Mouse (Mus musculus) limb, embryonic 11.5 days (tissue): ENCODE measurements around the gene Kcnk1. TPM values are rescaled to one million over a fixed set of nuclear protein-coding genes. Genes with fewer than 3 reads are reported as not detected.

Experiments
- ATAC-seq: fragments of 200-750 bp; cut with Nextera tagmentation; 2 replicates; pipeline ENCODE4 v1.8.0; 2017; ENCODE audit warnings: low read depth; ENCODE audit not compliant: insufficient number of reproducible peaks, low FRiP score, low TSS enrichment
- DNase-seq: peaks from one replicate; pipeline ENCODE4 v3.0.0-alpha.2; 2015; ENCODE audit warnings: low spot score
- H3K27ac ChIP-seq: fragments of 300-500 bp; sonication (generic); replicated peaks from 2 replicates; pipeline ENCODE4 v1.5.1; 2014; ENCODE audit warnings: low read depth, mild to moderate bottlenecking, low read length
- H3K27me3 ChIP-seq: fragments of 300-500 bp; sonication (generic); 2 replicates; pipeline ENCODE4 v1.6.1; 2014; ENCODE audit warnings: mild to moderate bottlenecking, low read length, mixed read lengths; ENCODE audit not compliant: control insufficient read depth, insufficient read depth
- H3K36me3 ChIP-seq: fragments of 300-500 bp; sonication (generic); 2 replicates; pipeline ENCODE4 v1.6.1; 2014; ENCODE audit warnings: mild to moderate bottlenecking, low read length, moderate library complexity, mixed read lengths; ENCODE audit not compliant: control insufficient read depth, insufficient read depth
- H3K4me1 ChIP-seq: fragments of 300-500 bp; sonication (generic); 2 replicates; pipeline ENCODE4 v1.6.1; 2014; ENCODE audit warnings: low read length, mixed read lengths; ENCODE audit not compliant: control insufficient read depth, insufficient read depth
- H3K4me2 ChIP-seq: fragments of 300-500 bp; sonication (generic); 2 replicates; pipeline ENCODE4 v1.6.1; 2014; ENCODE audit warnings: low read depth, mild to moderate bottlenecking, moderate library complexity; ENCODE audit not compliant: severe bottlenecking
- H3K4me3 ChIP-seq: fragments of 300-500 bp; sonication (generic); 2 replicates; pipeline ENCODE4 v1.5.1; 2014; ENCODE audit warnings: low read depth, low read length
- H3K9ac ChIP-seq: fragments of 300-500 bp; sonication (generic); 2 replicates; pipeline ENCODE4 v1.6.1; 2014; ENCODE audit warnings: mild to moderate bottlenecking, low read length
- H3K9me3 ChIP-seq: fragments of 300-500 bp; sonication (generic); 2 replicates; pipeline ENCODE4 v1.6.1; 2016; ENCODE audit warnings: low read length; ENCODE audit not compliant: control insufficient read depth
- WGBS: fragments of 180-500 bp; shearing (Covaris S2); extraction: QIAGEN DNeasy Blood & Tissue Kit; methylation state at CpG from one replicate; pipeline ENCODE4 v1.1.7; 2014; 5-methylcytosine and 5-hydroxymethylcytosine counted together
- polyA plus RNA-seq: library from polyadenylated mRNA; unstranded; fragments of >200 nt; fragmentation: Nextera tagmentation; extraction: Ambion mirVana; gene quantifications from 2 replicates; pipeline ENCODE4 v1.2.1, GENCODE M21; 2014

The Kcnk1 gene
- polyA plus RNA-seq, 1 experiment from 2014 or later, result 12.0 TPM

DNA sequence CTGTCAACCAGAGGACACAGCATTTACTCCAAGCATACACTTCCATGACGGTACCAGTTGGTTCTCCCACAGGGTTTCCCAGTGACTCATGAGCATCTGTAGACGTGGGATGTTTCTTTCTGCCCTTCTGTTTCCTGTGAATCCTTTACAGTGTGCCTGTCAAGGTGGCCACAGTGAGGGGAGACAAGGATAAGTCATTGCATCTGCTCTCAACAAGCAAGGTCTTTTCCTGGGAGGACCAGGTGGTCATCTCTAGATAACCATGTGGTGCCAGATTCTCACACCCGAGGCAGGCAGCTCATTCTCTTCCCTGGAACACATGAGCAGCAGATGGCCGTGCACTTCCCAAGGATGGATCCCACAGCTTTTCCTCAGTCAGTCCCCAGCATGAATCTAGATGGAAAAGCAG lies 35.6 kb upstream of the Kcnk1 start:
- Histone ChIP-seq H3K9ac (no peak overlapping the region), H3K36me3 (no peaks in the 10 kb centered on the region), H3K4me1 (no peaks in the 10 kb centered on the region), H3K27ac (no peak overlapping the region), H3K9me3 (peaks cover 5% of the 10 kb centered on the region; the same call in 1 of the 2 replicates), H3K27me3 (peaks cover 3% of the 10 kb centered on the region; the same call in 1 of the 2 replicates), H3K4me2 (no peak overlapping the region), H3K4me3 (no peak overlapping the region)
- ATAC-seq (no peak), DNase-seq (no peak)
- WGBS, result 65% methylated on average over 4 of the region's 4 CpGs

DNA sequence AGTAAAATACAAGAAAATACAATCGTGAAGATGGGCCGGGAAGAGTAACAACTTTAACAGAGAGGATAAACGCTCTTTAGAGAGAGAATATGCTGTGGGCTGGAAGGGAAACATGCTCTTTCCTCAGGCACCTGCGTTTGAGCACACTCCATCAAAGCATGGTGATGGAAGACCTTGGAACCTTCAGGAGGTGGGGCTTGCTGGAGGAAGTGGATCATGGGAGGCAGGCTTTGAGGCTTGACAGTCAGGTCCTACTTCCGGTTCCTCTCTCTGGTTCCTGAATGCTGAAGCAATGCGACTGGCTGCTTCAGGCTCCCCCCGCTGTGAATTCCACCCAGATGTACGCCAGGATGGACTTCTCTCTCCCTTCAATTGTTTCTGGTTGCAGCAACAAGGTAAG lies 34.9 kb upstream of the Kcnk1 start:
- Histone ChIP-seq H3K4me1 (no peaks in the 10 kb centered on the region), H3K4me2 (no peak overlapping the region), H3K9ac (no peak overlapping the region), H3K36me3 (no peaks in the 10 kb centered on the region), H3K9me3 (peaks cover 5% of the 10 kb centered on the region; the same call in 1 of the 2 replicates), H3K4me3 (no peak overlapping the region), H3K27ac (no peak overlapping the region), H3K27me3 (peaks cover 3% of the 10 kb centered on the region; the same call in 1 of the 2 replicates)
- ATAC-seq (no peak), DNase-seq (no peak)
- WGBS, result 85% methylated on average over 8 of the region's 8 CpGs

GRCm38 (mm10) chr8:125961790-125962189 lies 33.2 kb upstream of the Kcnk1 start:
- H3K4me3 ChIP-seq, result no peak overlapping the region

DNA sequence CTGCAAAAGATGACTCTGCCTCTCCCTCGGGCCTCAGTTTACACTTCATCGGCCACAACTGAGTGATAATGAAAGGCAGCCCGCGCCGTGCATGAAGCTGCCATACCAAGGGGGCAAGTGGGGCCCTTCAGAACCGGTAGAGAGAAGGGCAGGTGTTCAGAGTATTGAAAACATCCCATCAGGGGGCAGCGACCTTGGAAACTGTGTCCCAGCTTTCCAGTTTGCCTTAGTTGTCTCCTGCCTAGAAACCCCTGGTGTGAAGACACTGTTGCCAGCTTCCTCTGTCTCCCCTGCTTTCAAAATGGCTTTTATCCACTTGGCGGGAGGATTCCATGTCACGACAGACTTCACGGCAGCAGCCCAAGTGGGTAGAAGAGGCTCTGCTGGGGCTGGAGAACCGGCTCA lies 31.2 kb upstream of the Kcnk1 start:
- Histone ChIP-seq H3K4me2 (no peak overlapping the region), H3K9me3 (peaks cover 5% of the 10 kb centered on the region; the same call in 1 of the 2 replicates), H3K36me3 (no peaks in the 10 kb centered on the region), H3K9ac (no peak overlapping the region), H3K4me1 (no peaks in the 10 kb centered on the region), H3K4me3 (no peak overlapping the region), H3K27ac (no peak overlapping the region), H3K27me3 (peaks cover 3% of the 10 kb centered on the region; the same call in 1 of the 2 replicates)
- DNase-seq (no peak), ATAC-seq (no peak)
- whole genome bisulfite sequencing, result 6% methylated on average over 11 of the region's 11 CpGs

More at GRCm38 (mm10) chr8:125961790-125962189, 33.2 kb upstream of the Kcnk1 start:
- 85% methylated on average over 6 of the region's 6 CpGs for WGBS
- peaks cover 5% of the 10 kb centered on the region; the same call in 1 of the 2 replicates for H3K9me3 ChIP-seq
- H3K27ac ChIP-seq, result no peak overlapping the region
- ATAC-seq (no peak), DNase-seq (no peak)
- H3K4me1 ChIP-seq, result no peaks in the 10 kb centered on the region
- H3K27me3 ChIP-seq, result peaks cover 3% of the 10 kb centered on the region; the same call in 1 of the 2 replicates
- no peaks in the 10 kb centered on the region for H3K36me3 ChIP-seq
- H3K4me2 ChIP-seq, result no peak overlapping the region
- no peak overlapping the region for H3K9ac ChIP-seq

- H3K27me3 ChIP-seq, result no peaks in the 10 kb centered on the region
- no peaks in the 10 kb centered on the region for H3K36me3 ChIP-seq
- H3K9me3 ChIP-seq, result no peaks in the 10 kb centered on the region
- no peak overlapping the region for H3K4me2 ChIP-seq
- ATAC-seq (no peak), DNase-seq (no peak)
- H3K4me3 ChIP-seq, result no peak overlapping the region
- WGBS, result 82% methylated on average over 3 of the region's 3 CpGs
- H3K9ac ChIP-seq, result no peak overlapping the region
- H3K27ac ChIP-seq, result no peak overlapping the region
- H3K4me1 ChIP-seq, result no peaks in the 10 kb centered on the region
These were observed 23.6 kb upstream of the Kcnk1 start for GRCm38 (mm10) chr8:125971336-125971735.

DNA sequence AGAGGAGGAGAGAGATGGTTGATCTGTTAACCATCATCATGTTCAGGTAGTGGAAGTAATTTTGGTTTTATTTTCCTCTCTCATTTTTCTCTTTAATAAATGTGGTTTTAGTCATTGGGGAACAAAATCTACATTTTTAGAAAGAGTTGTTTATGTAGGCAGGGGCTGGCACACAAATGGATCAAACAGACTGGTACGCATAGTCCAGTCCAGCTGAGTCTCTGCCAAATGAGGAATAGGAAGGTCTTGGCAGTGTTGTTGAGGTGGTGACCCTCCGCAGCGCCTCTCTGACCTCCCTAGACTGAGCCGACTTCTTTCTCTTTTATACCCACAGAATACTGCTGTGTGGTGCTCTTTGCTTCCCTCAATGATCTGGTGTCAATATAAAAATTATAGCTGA lies 19.0 kb upstream of the Kcnk1 start:
- no peaks in the 10 kb centered on the region for H3K9me3 ChIP-seq
- no peak overlapping the region for H3K4me3 ChIP-seq
- no peaks in the 10 kb centered on the region for H3K27me3 ChIP-seq
- H3K4me2 ChIP-seq, result no peak overlapping the region
- WGBS, result 81% methylated on average over 4 of the region's 4 CpGs
- DNase-seq (no peak), ATAC-seq (no peak)
- no peaks in the 10 kb centered on the region for H3K36me3 ChIP-seq
- H3K9ac ChIP-seq, result no peak overlapping the region
- H3K27ac ChIP-seq, result no peak overlapping the region
- no peaks in the 10 kb centered on the region for H3K4me1 ChIP-seq

- no peaks in the 10 kb centered on the region for H3K27me3 ChIP-seq
- DNase-seq (no peak), ATAC-seq (no peak)
- no peaks in the 10 kb centered on the region for H3K36me3 ChIP-seq
- no peak overlapping the region for H3K9ac ChIP-seq
- H3K4me2 ChIP-seq, result no peak overlapping the region
- H3K4me3 ChIP-seq, result no peak overlapping the region
- WGBS, result 31% methylated on average over 6 of the region's 6 CpGs
- no peaks in the 10 kb centered on the region for H3K9me3 ChIP-seq
- no peak overlapping the region for H3K27ac ChIP-seq
- no peaks in the 10 kb centered on the region for H3K4me1 ChIP-seq
These were observed 14.1 kb upstream of the Kcnk1 start for GRCm38 (mm10) chr8:125980826-125981225.

DNA sequence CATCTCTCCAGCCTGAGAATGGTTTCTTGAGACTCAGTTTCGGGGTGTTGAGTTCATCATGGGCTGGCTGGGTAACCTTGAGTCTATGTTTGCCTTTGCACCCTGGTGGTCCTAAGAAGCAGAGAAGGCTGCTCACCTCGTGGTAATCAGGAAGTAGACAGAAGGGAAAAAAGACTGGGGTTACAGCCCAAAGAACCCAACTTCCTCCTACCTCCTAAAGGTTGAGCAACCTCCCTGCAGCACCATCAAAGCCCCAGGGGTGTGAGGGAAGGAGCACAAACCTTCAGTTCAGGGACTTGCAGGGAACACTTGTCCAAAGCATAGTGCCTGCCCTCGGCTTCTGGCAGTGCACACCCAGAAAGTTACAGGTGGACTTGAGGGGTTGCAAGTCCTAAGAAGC lies 11.5 kb upstream of the Kcnk1 start:
- WGBS, result 77% methylated on average over 3 of the region's 3 CpGs

DNA sequence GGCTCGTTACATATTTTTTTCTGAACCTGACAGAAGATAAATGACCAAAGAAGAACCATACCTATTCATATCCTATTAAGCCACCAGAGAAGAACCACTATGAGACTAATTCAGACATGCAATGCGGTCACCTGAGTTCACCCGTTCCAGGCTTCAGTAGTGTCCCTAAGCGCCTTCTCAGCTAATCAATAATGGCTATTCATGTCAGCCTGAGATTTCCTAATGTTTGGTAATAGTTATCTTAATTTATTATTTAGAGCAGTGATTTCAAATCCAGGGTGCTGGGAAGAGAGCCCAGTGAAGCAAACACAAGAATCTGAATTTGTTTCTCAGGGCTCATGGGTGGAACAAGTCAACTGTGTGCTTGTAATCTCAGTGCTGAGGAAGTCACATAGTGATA lies 10.8 kb upstream of the Kcnk1 start:
- ATAC-seq (no peak), DNase-seq (no peak)
- 92% methylated on average over 4 of the region's 4 CpGs for WGBS
- no peaks in the 10 kb centered on the region for H3K36me3 ChIP-seq
- H3K4me2 ChIP-seq, result no peak overlapping the region
- H3K9me3 ChIP-seq, result no peaks in the 10 kb centered on the region
- H3K9ac ChIP-seq, result no peak overlapping the region
- H3K4me3 ChIP-seq, result no peak overlapping the region
- H3K4me1 ChIP-seq, result no peaks in the 10 kb centered on the region
- H3K27ac ChIP-seq, result no peak overlapping the region
- no peaks in the 10 kb centered on the region for H3K27me3 ChIP-seq

More for the DNA sequence above, 11.5 kb upstream of the Kcnk1 start:
- Histone ChIP-seq H3K36me3 (no peaks in the 10 kb centered on the region), H3K4me3 (no peak overlapping the region), H3K9me3 (no peaks in the 10 kb centered on the region), H3K9ac (no peak overlapping the region), H3K27me3 (no peaks in the 10 kb centered on the region), H3K4me1 (no peaks in the 10 kb centered on the region), H3K4me2 (no peak overlapping the region), H3K27ac (no peak overlapping the region)
- ATAC-seq (no peak), DNase-seq (no peak)
